Mouse (Mus musculus) embryonic facial prominence, embryonic 14.5 days (tissue): ENCODE data around the gene Hsd11b2. TPM values are rescaled to one million over a fixed set of nuclear protein-coding genes. Genes with fewer than 3 reads are reported as not detected.

ENCODE experiments used
- ATAC-seq: fragments of 200-750 bp; cut with Nextera tagmentation; 2 replicates; pipeline ENCODE4 v1.8.0; 2017; ENCODE audit warnings: low read depth, moderate number of reproducible peaks, moderate TSS enrichment
- DNase-seq: peaks from one replicate; pipeline ENCODE4 v3.0.0-alpha.2; 2015; ENCODE audit warnings: low spot score
- H3K27ac ChIP-seq: fragments of 300-500 bp; sonication (generic); replicated peaks from 2 replicates; pipeline ENCODE4 v1.5.1; 2014; ENCODE audit warnings: low read depth, mild to moderate bottlenecking, low read length, moderate library complexity
- H3K27me3 ChIP-seq: fragments of 300-500 bp; sonication (generic); replicated peaks from 2 replicates; pipeline ENCODE4 v1.6.1; 2014; ENCODE audit warnings: low read length; ENCODE audit not compliant: control insufficient read depth, insufficient read depth
- H3K36me3 ChIP-seq: fragments of 300-500 bp; sonication (generic); 2 replicates; pipeline ENCODE4 v1.6.1; 2014; ENCODE audit warnings: low read length, mixed read lengths; ENCODE audit not compliant: control insufficient read depth, insufficient read depth
- H3K4me1 ChIP-seq: fragments of 300-500 bp; sonication (generic); 2 replicates; pipeline ENCODE4 v1.6.1; 2014; ENCODE audit warnings: antibody characterized with exemption, low read length; ENCODE audit not compliant: control insufficient read depth, insufficient read depth
- H3K4me2 ChIP-seq: fragments of 300-500 bp; sonication (generic); 2 replicates; pipeline ENCODE4 v1.6.1; 2014; ENCODE audit warnings: low read depth, mild to moderate bottlenecking, low read length, moderate library complexity, mixed read lengths
- H3K4me3 ChIP-seq: fragments of 300-500 bp; sonication (generic); 2 replicates; pipeline ENCODE4 v1.5.1; 2014; ENCODE audit warnings: low read depth, mild to moderate bottlenecking, low read length
- H3K9ac ChIP-seq: fragments of 300-500 bp; sonication (generic); 2 replicates; pipeline ENCODE4 v1.6.1; 2014; ENCODE audit warnings: low read depth, mild to moderate bottlenecking, low read length, moderate library complexity, mixed read lengths
- H3K9me3 ChIP-seq: fragments of 300-500 bp; sonication (generic); 2 replicates; pipeline ENCODE4 v1.6.1; 2016; ENCODE audit warnings: low read length; ENCODE audit not compliant: control insufficient read depth
- WGBS: fragments of 180-500 bp; shearing (Covaris S2); extraction: QIAGEN DNeasy Blood & Tissue Kit; methylation state at CpG from one replicate; pipeline ENCODE4 v1.1.7; 2014; 5-methylcytosine and 5-hydroxymethylcytosine counted together
- polyA plus RNA-seq: library from polyadenylated mRNA; unstranded; fragments of >200 nt; fragmentation: Nextera tagmentation; extraction: Ambion mirVana; gene quantifications from 2 replicates; pipeline ENCODE4 v1.2.1, GENCODE M21; 2014

Gene Hsd11b2
- polyA plus RNA-seq, 1 experiment from 2014 or later, result 1.1 TPM

DNA sequence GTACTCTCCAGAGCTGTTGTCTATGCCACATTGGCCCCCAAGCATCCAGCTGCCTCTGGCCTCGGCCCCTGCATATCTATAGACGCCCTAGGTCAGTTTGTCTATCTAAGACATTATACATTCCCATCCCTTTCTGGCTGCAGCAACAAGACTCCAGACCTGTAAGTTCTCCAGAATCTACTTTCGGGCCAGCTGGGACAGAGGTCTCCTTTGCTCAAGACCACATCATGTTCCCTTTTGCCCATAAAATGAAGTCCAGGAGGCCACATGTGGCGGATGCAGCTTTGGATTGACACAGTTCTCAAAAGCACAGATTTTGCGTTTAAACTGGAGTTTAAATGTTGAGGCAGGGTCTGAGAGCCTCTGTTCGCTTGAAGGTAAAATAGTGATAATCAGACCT is 4.4 kb upstream of the Hsd11b2 start:
- 82% methylated on average over 6 of the region's 6 CpGs for WGBS
- Histone ChIP-seq H3K27ac (no peak overlapping the region), H3K27me3 (peaks cover 2% of the 10 kb centered on the region; the same call in 1 of the 2 replicates), H3K9me3 (no peaks in the 10 kb centered on the region), H3K36me3 (no peaks in the 10 kb centered on the region), H3K4me3 (no peak overlapping the region), H3K4me1 (peaks cover 16% of the 10 kb centered on the region), H3K4me2 (no peak overlapping the region), H3K9ac (no peak overlapping the region)
- DNase-seq (no peak), ATAC-seq (no peak)

DNA sequence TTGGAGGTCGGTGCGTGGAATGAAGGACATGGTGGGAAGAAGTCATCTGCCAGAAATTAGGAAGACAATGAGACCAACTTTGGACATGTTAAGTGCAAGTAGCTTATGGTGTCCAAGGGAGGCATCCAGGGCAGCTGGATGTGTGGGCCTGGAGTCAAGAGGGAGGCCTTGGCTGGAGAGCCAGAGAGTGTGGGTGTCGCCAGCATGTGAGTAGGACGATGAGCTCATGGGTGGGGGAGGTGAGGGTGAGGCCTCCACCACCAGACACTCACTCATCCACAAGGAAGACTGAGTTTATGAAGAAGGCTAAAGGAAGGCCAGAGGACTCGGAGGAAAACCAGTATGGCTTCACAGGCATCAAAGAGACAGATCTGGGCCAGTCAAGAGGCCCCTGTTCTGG is 3.9 kb upstream of the Hsd11b2 start:
- ATAC-seq (no peak), DNase-seq (no peak)
- Histone ChIP-seq H3K27ac (no peak overlapping the region), H3K9me3 (no peaks in the 10 kb centered on the region), H3K4me1 (peaks cover 16% of the 10 kb centered on the region), H3K27me3 (peaks cover 5% of the 10 kb centered on the region), H3K9ac (no peak overlapping the region), H3K4me2 (no peak overlapping the region), H3K36me3 (no peaks in the 10 kb centered on the region), H3K4me3 (no peak overlapping the region)
- 77% methylated on average over 5 of the region's 5 CpGs for WGBS

DNA sequence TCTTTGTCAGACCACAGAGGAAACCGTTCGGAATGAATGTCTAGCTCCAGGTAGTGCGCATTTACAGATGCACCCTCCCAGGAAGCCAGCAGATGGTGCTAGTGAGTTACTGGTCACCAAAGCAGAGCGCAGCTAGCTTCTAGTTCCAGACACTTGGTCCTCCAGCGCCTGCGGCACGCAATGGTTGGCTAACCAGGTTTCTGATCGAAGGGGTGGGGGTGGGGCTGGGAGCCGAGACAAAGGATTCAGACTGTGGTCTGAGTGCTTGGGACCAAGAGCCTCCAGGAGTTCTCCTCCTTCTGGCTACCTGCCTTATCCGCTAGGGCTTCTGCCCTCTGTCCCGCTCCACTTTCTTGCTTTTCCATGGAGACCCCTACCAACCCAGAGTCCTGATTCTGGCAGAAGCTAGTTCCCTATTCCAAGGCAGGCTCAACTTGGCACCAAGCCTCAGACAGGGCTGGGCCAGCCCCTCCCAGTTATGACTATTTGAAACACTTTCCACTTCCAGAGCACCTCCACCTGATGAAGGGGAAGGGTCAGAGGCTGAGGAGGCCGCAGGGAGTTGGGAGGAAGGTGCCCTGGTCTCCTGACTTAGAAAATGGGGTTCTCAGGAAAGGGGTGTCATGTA is 2.4 kb upstream of the Hsd11b2 start:
- Histone ChIP-seq H3K4me3 (peak overlapping the region; percentile 13; the same call in 1 of the 2 replicates), H3K27me3 (peaks cover 8% of the 10 kb centered on the region), H3K36me3 (no peaks in the 10 kb centered on the region), H3K27ac (no peak overlapping the region), H3K9me3 (no peaks in the 10 kb centered on the region), H3K4me2 (peak overlapping the region; percentile 41), H3K4me1 (peaks cover 4% of the 10 kb centered on the region; the same call in 1 of the 2 replicates), H3K9ac (0 out of 2 replicates have a peak overlapping the region, but pooled peaks have one; percentile 34)
- DNase-seq, result peak; percentile 85
- ATAC-seq, result peak; percentile 37; the same call in 1 of the 2 replicates
- WGBS, result 8% methylated on average over 12 of the region's 12 CpGs

DNA sequence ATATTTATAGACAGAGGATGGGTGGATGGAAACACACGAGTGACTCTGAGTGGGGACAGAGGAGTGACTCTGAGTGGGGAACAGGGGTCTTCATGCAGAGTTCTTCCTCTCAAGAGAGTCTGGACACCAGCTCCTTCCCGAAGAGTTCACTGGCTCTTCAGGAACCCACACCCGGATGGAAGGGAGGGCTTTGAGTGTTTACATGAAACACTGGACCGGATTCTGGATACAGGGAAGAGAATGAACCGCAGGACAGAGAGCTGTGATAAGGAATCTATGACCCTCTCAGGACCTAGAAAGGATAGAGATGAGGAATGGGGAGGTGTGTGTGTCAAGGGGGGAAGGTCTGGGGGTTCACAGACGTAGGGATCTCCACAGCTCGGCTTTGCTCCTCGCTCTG is 1.2 kb upstream of the Hsd11b2 start:
- H3K4me1 ChIP-seq, result peaks cover 4% of the 10 kb centered on the region; the same call in 1 of the 2 replicates
- H3K4me2 ChIP-seq, result no peak overlapping the region
- peaks cover 5% of the 10 kb centered on the region; the same call in 1 of the 2 replicates for H3K36me3 ChIP-seq
- no peak for ATAC-seq
- no peak overlapping the region for H3K9ac ChIP-seq
- H3K9me3 ChIP-seq, result no peaks in the 10 kb centered on the region
- H3K27me3 ChIP-seq, result peaks cover 8% of the 10 kb centered on the region
- no peak overlapping the region for H3K4me3 ChIP-seq
- no peak for DNase-seq
- no peak overlapping the region for H3K27ac ChIP-seq
- WGBS, result 36% methylated on average over 8 of the region's 8 CpGs

DNA sequence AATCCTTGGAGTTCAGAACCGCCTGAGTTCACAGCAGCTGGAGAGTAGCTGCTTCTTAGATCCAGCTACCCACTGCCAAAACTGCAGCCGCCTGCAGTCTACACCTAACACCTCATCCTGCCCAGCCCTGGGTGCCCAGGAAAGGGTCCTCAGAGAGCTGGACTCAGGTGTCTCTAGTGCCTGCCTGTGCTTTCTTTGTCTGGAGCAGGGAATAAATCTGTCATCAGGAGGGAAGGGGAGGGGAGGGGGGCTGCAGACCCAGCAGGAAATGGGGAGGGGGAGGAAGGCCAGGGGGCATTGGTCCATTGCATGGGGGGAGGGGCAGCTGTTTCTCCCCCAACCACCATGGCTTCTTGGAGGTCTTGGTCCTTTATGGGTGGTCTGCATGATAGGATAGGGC is 1.0 kb downstream of the Hsd11b2 start:
- H3K36me3 ChIP-seq, result peaks cover 21% of the 10 kb centered on the region; the same call in 1 of the 2 replicates
- peaks cover 4% of the 10 kb centered on the region; the same call in 1 of the 2 replicates for H3K4me1 ChIP-seq
- H3K4me2 ChIP-seq, result peak overlapping the region; percentile 99; the same call in 1 of the 2 replicates
- WGBS, result 6% methylated on average over 1 of the region's 2 CpGs
- no peaks in the 10 kb centered on the region for H3K9me3 ChIP-seq
- no peak for ATAC-seq
- H3K4me3 ChIP-seq, result peak overlapping the region; percentile 55; the same call in 1 of the 2 replicates
- no peak for DNase-seq
- H3K9ac ChIP-seq, result no peak overlapping the region
- H3K27ac ChIP-seq, result no peak overlapping the region
- H3K27me3 ChIP-seq, result peaks cover 8% of the 10 kb centered on the region

DNA sequence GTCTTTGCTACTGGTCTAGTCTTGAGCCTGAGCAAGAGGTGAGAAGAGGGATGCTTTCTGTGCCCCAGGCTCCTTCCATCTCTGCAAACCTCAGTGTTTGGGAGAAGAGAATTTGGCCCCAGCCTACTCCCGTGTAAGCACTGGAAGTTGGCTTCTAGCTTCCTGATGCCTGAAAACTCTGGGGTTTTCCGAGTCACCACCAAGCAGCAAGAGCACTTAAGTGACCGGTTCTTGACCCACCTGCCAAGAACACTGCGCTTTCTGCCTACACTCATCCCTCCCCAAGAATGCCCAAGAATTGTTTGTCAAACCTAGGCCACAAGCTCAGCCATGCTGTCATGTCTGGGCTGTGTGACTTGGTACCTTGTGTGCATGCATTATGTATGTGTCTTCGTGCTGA is 2.0 kb downstream of the Hsd11b2 start:
- WGBS, result 46% methylated on average over 5 of the region's 5 CpGs

DNA sequence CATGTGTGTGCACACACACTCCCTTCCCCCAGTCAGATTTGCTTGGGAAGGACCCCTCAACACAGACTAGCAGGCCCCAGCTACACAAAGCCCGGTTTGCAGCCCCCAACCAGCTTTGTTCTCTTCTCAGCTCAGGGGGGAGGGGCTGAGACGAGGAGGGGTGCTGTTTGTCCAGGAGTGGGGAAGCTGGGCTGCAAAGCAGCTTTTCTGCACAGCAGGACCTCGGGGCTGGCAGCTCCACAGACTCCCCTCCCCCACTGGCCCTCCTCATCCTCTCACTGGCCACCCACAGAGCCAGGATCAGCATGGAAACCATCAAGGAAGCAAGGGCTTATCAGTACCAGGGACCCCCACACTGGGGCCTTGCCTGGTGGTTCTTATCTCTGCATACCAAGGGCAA is 2.5 kb downstream of the Hsd11b2 start:
- H3K4me2 ChIP-seq, result no peak overlapping the region
- no peak overlapping the region for H3K9ac ChIP-seq
- 0% methylated on average over 2 of the region's 3 CpGs for WGBS
- no peak for DNase-seq
- H3K36me3 ChIP-seq, result peaks cover 33% of the 10 kb centered on the region; the same call in 1 of the 2 replicates
- H3K4me1 ChIP-seq, result peaks cover 3% of the 10 kb centered on the region; the same call in 1 of the 2 replicates
- no peak overlapping the region for H3K4me3 ChIP-seq
- H3K9me3 ChIP-seq, result no peaks in the 10 kb centered on the region
- no peak for ATAC-seq
- H3K27ac ChIP-seq, result no peak overlapping the region
- H3K27me3 ChIP-seq, result peaks cover 8% of the 10 kb centered on the region

More for the DNA sequence above, 2.0 kb downstream of the Hsd11b2 start:
- no peaks in the 10 kb centered on the region for H3K9me3 ChIP-seq
- H3K27ac ChIP-seq, result no peak overlapping the region
- DNase-seq, result no peak
- peaks cover 30% of the 10 kb centered on the region; the same call in 1 of the 2 replicates for H3K36me3 ChIP-seq
- H3K9ac ChIP-seq, result no peak overlapping the region
- H3K4me1 ChIP-seq, result peaks cover 4% of the 10 kb centered on the region; the same call in 1 of the 2 replicates
- no peak for ATAC-seq
- H3K4me3 ChIP-seq, result no peak overlapping the region
- no peak overlapping the region for H3K4me2 ChIP-seq
- H3K27me3 ChIP-seq, result peaks cover 8% of the 10 kb centered on the region

DNA sequence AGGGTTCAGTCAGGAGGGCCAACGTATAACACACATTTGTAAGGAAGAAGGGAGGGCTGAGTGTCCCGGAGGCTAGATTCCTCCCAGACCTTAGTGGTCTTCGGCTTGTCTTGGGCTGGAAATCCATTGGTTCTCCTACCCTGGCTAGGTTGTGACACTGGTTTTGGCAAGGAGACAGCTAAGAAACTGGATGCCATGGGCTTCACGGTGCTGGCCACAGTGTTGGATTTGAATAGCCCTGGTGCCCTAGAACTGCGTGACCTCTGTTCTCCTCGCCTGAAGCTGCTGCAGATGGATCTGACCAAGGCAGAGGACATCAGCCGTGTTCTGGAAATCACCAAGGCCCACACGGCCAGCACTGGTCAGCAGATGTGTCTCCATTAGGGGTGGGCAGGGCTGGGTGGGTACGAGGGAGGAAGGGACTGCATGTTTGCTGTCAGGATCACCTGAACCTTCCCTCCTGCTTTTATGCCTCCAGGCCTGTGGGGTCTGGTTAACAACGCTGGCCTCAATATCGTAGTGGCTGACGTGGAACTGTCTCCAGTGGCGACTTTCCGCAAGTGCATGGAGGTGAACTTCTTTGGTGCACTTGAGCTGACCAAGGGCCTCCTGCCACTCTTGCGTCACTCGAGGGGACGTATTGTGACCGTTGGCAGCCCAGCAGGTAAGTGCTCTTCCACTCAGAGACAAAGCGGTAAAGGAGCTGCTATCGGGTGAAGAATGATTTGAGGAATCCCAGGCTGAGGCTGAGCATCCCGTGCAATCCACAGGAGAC is 3.6 kb downstream of the Hsd11b2 start:
- 80% methylated on average over 21 of the region's 21 CpGs for WGBS

More for the DNA sequence above, 3.6 kb downstream of the Hsd11b2 start:
- Histone ChIP-seq H3K4me2 (no peak overlapping the region), H3K27ac (no peak overlapping the region), H3K9ac (no peak overlapping the region), H3K4me3 (no peak overlapping the region), H3K4me1 (no peaks in the 10 kb centered on the region; the same call in 1 of the 2 replicates), H3K27me3 (peaks cover 8% of the 10 kb centered on the region), H3K36me3 (peaks cover 35% of the 10 kb centered on the region; the same call in 1 of the 2 replicates), H3K9me3 (no peaks in the 10 kb centered on the region)
- no peak for DNase-seq
- no peak for ATAC-seq
